Mouse (Mus musculus) lung, embryonic 15.5 days (tissue): ENCODE measurements at regions not wholly inside any gene's neighbourhood (a gene's known extent, or its start where the extent isn't known, plus 50 kb on each side); places are given as distances from the start of the nearest gene placed in this dataset.
A peak's percentile ranks its signal among the peaks of the same experiment; 100 is the strongest.

Experiments used
- ATAC-seq: fragments of 200-750 bp; cut with Nextera tagmentation; 2 replicates; pipeline ENCODE4 v1.8.0; 2017; ENCODE audit warnings: moderate number of reproducible peaks, borderline replicate concordance; ENCODE audit not compliant: low FRiP score, low TSS enrichment; ENCODE audit errors: extremely low read depth
- H3K27ac ChIP-seq: fragments of 300-500 bp; sonication (generic); 2 replicates; pipeline ENCODE4 v1.5.1; 2015; ENCODE audit warnings: moderate library complexity, mild to moderate bottlenecking, inconsistent platforms
- H3K27me3 ChIP-seq: fragments of 300-500 bp; sonication (generic); 2 replicates; pipeline ENCODE4 v1.6.1; 2015; ENCODE audit warnings: inconsistent platforms
- H3K36me3 ChIP-seq: fragments of 300-500 bp; sonication (generic); 2 replicates; pipeline ENCODE4 v1.6.1; 2015; ENCODE audit warnings: inconsistent platforms
- H3K4me1 ChIP-seq: fragments of 300-500 bp; sonication (generic); 2 replicates; pipeline ENCODE4 v1.6.1; 2015; ENCODE audit warnings: inconsistent platforms
- H3K4me2 ChIP-seq: fragments of 300-500 bp; sonication (generic); 2 replicates; pipeline ENCODE4 v1.6.1; 2015; ENCODE audit warnings: inconsistent platforms, mild to moderate bottlenecking, moderate library complexity
- H3K4me3 ChIP-seq: fragments of 300-500 bp; sonication (generic); 2 replicates; pipeline ENCODE4 v1.5.1; 2015; ENCODE audit warnings: mild to moderate bottlenecking, inconsistent platforms
- H3K9ac ChIP-seq: fragments of 300-500 bp; sonication (generic); 2 replicates; pipeline ENCODE4 v1.6.1; 2015; ENCODE audit warnings: inconsistent platforms
- H3K9me3 ChIP-seq: fragments of 300-500 bp; sonication (generic); 2 replicates; pipeline ENCODE4 v1.6.1; 2016; ENCODE audit warnings: inconsistent platforms
- WGBS: fragments of 180-500 bp; shearing (Covaris S2); methylation state at CpG from one replicate; pipeline ENCODE4 v1.1.7; 2015; 5-methylcytosine and 5-hydroxymethylcytosine counted together

GRCm38 (mm10) chr5:119044548-119044947 lies 484.1 kb downstream of the Med13l start:
- Histone ChIP-seq H3K4me1 (0 out of 2 replicates have a peak, but pooled peaks cover 2% of the 10 kb centered on the region), H3K27ac (no peak overlapping the region), H3K4me2 (no peak overlapping the region), H3K27me3 (no peaks in the 10 kb centered on the region), H3K9ac (no peak overlapping the region), H3K9me3 (no peaks in the 10 kb centered on the region), H3K36me3 (no peaks in the 10 kb centered on the region), H3K4me3 (no peak overlapping the region)
- WGBS = 67% methylated on average over 10 of the region's 10 CpGs
- ATAC-seq = no peak

- H3K9me3 ChIP-seq = no peaks in the 10 kb centered on the region
- no peaks in the 10 kb centered on the region for H3K27me3 ChIP-seq
- 35% methylated on average over 4 of the region's 4 CpGs for WGBS
- no peaks in the 10 kb centered on the region for H3K36me3 ChIP-seq
- H3K4me2 ChIP-seq = no peak overlapping the region
- peaks cover 20% of the 10 kb centered on the region for H3K4me1 ChIP-seq
- H3K27ac ChIP-seq = no peak overlapping the region
- no peak overlapping the region for H3K4me3 ChIP-seq
- no peak for ATAC-seq
- no peak overlapping the region for H3K9ac ChIP-seq
Measured at GRCm38 (mm10) chr5:119047581-119047980, 487.1 kb downstream of the Med13l start.

GRCm38 (mm10) chr5:119052354-119052996 lies 492.0 kb downstream of the Med13l start:
- H3K4me2 ChIP-seq = no peak overlapping the region
- no peaks in the 10 kb centered on the region for H3K9me3 ChIP-seq
- no peaks in the 10 kb centered on the region for H3K36me3 ChIP-seq
- WGBS = 10% methylated on average over 11 of the region's 11 CpGs
- H3K9ac ChIP-seq = no peak overlapping the region
- ATAC-seq = peak; percentile 83
- H3K27ac ChIP-seq = peak overlapping the region; percentile 82
- no peaks in the 10 kb centered on the region for H3K27me3 ChIP-seq
- H3K4me3 ChIP-seq = no peak overlapping the region
- H3K4me1 ChIP-seq = peaks cover 25% of the 10 kb centered on the region

GRCm38 (mm10) chr5:119053738-119054137 lies 493.3 kb downstream of the Med13l start:
- H3K4me3 ChIP-seq = no peak overlapping the region
- no peak overlapping the region for H3K9ac ChIP-seq
- no peak overlapping the region for H3K27ac ChIP-seq
- H3K27me3 ChIP-seq = no peaks in the 10 kb centered on the region
- no peaks in the 10 kb centered on the region for H3K36me3 ChIP-seq
- no peak for ATAC-seq
- no peak overlapping the region for H3K4me2 ChIP-seq
- WGBS = 82% methylated on average over 8 of the region's 8 CpGs
- no peaks in the 10 kb centered on the region for H3K9me3 ChIP-seq
- H3K4me1 ChIP-seq = peaks cover 26% of the 10 kb centered on the region

- Histone ChIP-seq H3K4me1 (peaks cover 28% of the 10 kb centered on the region), H3K4me2 (no peak overlapping the region), H3K27ac (no peak overlapping the region), H3K27me3 (no peaks in the 10 kb centered on the region), H3K4me3 (no peak overlapping the region), H3K9ac (no peak overlapping the region), H3K9me3 (no peaks in the 10 kb centered on the region), H3K36me3 (no peaks in the 10 kb centered on the region)
- no peak for ATAC-seq
- 59% methylated on average over 6 of the region's 6 CpGs for WGBS
Measured at GRCm38 (mm10) chr5:119054393-119054792, 493.9 kb downstream of the Med13l start.

GRCm38 (mm10) chr5:119055430-119055829 lies 495.0 kb downstream of the Med13l start:
- H3K4me2 ChIP-seq = no peak overlapping the region
- H3K36me3 ChIP-seq = no peaks in the 10 kb centered on the region
- no peak for ATAC-seq
- H3K27ac ChIP-seq = peak overlapping the region; percentile 41; the same call in 1 of the 2 replicates
- H3K4me1 ChIP-seq = peaks cover 22% of the 10 kb centered on the region
- no peak overlapping the region for H3K4me3 ChIP-seq
- no peaks in the 10 kb centered on the region for H3K27me3 ChIP-seq
- WGBS = 29% methylated on average over 12 of the region's 12 CpGs
- no peak overlapping the region for H3K9ac ChIP-seq
- no peaks in the 10 kb centered on the region for H3K9me3 ChIP-seq

- 63% methylated on average over 4 of the region's 4 CpGs for WGBS
Measured at GRCm38 (mm10) chr5:119057813-119058212, 497.3 kb downstream of the Med13l start.

GRCm38 (mm10) chr5:119058231-119058851 lies 497.9 kb downstream of the Med13l start:
- H3K4me1 ChIP-seq = peaks cover 7% of the 10 kb centered on the region; the same call in 1 of the 2 replicates
- no peaks in the 10 kb centered on the region for H3K9me3 ChIP-seq
- no peak overlapping the region for H3K4me2 ChIP-seq
- H3K27ac ChIP-seq = peak overlapping the region; percentile 76
- peak; percentile 41 for ATAC-seq
- H3K36me3 ChIP-seq = no peaks in the 10 kb centered on the region
- 45% methylated on average over 10 of the region's 10 CpGs for WGBS
- 0 out of 2 replicates have a peak overlapping the region, but pooled peaks have one; percentile 9 for H3K9ac ChIP-seq
- H3K27me3 ChIP-seq = no peaks in the 10 kb centered on the region
- no peak overlapping the region for H3K4me3 ChIP-seq

More at GRCm38 (mm10) chr5:119057813-119058212, 497.3 kb downstream of the Med13l start:
- Histone ChIP-seq H3K9me3 (no peaks in the 10 kb centered on the region), H3K4me1 (peaks cover 7% of the 10 kb centered on the region; the same call in 1 of the 2 replicates), H3K4me2 (no peak overlapping the region), H3K9ac (no peak overlapping the region), H3K27me3 (no peaks in the 10 kb centered on the region), H3K27ac (peak overlapping the region; percentile 66; the same call in 1 of the 2 replicates), H3K4me3 (no peak overlapping the region), H3K36me3 (no peaks in the 10 kb centered on the region)
- no peak for ATAC-seq

GRCm38 (mm10) chr5:119059223-119059622 lies 498.7 kb downstream of the Med13l start:
- H3K4me2 ChIP-seq = no peak overlapping the region
- H3K27me3 ChIP-seq = no peaks in the 10 kb centered on the region
- peak overlapping the region; percentile 76 for H3K27ac ChIP-seq
- H3K4me3 ChIP-seq = no peak overlapping the region
- 86% methylated on average over 2 of the region's 2 CpGs for WGBS
- peaks cover 7% of the 10 kb centered on the region; the same call in 1 of the 2 replicates for H3K4me1 ChIP-seq
- H3K9me3 ChIP-seq = no peaks in the 10 kb centered on the region
- no peak for ATAC-seq
- H3K9ac ChIP-seq = no peak overlapping the region
- no peaks in the 10 kb centered on the region for H3K36me3 ChIP-seq

GRCm38 (mm10) chr5:119060886-119061285 lies 500.4 kb downstream of the Med13l start:
- H3K4me1 ChIP-seq = peaks cover 3% of the 10 kb centered on the region; the same call in 1 of the 2 replicates
- WGBS = 69% methylated on average over 4 of the region's 4 CpGs
- no peaks in the 10 kb centered on the region for H3K9me3 ChIP-seq

GRCm38 (mm10) chr5:119062478-119062877 lies 502.0 kb downstream of the Med13l start:
- Histone ChIP-seq H3K36me3 (no peaks in the 10 kb centered on the region), H3K27me3 (no peaks in the 10 kb centered on the region), H3K27ac (no peak overlapping the region), H3K4me1 (peaks cover 3% of the 10 kb centered on the region; the same call in 1 of the 2 replicates), H3K4me3 (no peak overlapping the region), H3K4me2 (no peak overlapping the region), H3K9me3 (no peaks in the 10 kb centered on the region), H3K9ac (no peak overlapping the region)
- ATAC-seq = no peak
- 93% methylated on average over 11 of the region's 11 CpGs for WGBS

More at GRCm38 (mm10) chr5:119060886-119061285, 500.4 kb downstream of the Med13l start:
- ATAC-seq = no peak
- H3K4me2 ChIP-seq = no peak overlapping the region
- H3K36me3 ChIP-seq = no peaks in the 10 kb centered on the region
- no peaks in the 10 kb centered on the region for H3K27me3 ChIP-seq
- H3K9ac ChIP-seq = no peak overlapping the region
- H3K27ac ChIP-seq = no peak overlapping the region
- no peak overlapping the region for H3K4me3 ChIP-seq

GRCm38 (mm10) chr5:119066666-119067065 lies 506.2 kb downstream of the Med13l start:
- Histone ChIP-seq H3K27ac (no peak overlapping the region), H3K27me3 (no peaks in the 10 kb centered on the region), H3K4me2 (no peak overlapping the region), H3K9me3 (no peaks in the 10 kb centered on the region), H3K9ac (no peak overlapping the region), H3K36me3 (no peaks in the 10 kb centered on the region), H3K4me3 (no peak overlapping the region), H3K4me1 (no peaks in the 10 kb centered on the region)
- WGBS = 46% methylated on average over 6 of the region's 6 CpGs
- ATAC-seq = no peak
